Mouse (Mus musculus) lung, adult 2 months (tissue): ENCODE measurements around the gene Clcn1.
A peak's percentile ranks its signal among the peaks of the same experiment; 100 is the strongest.

ENCODE experiments used
- CTCF ChIP-seq: fragments of 200-500 bp; IDR thresholded peaks from 2 replicates; pipeline ENCODE4 v1.5.1; 2011; ENCODE audit warnings: mild to moderate bottlenecking, low read length, control low read depth; ENCODE audit not compliant: insufficient read depth
- POLR2A ChIP-seq: fragments of 200-500 bp; IDR thresholded peaks from 2 replicates; pipeline ENCODE4 v1.6.1; 2011; ENCODE audit warnings: low read depth, mild to moderate bottlenecking, control low read depth, low read length, borderline replicate concordance; ENCODE audit errors: extremely low read depth

DNA sequence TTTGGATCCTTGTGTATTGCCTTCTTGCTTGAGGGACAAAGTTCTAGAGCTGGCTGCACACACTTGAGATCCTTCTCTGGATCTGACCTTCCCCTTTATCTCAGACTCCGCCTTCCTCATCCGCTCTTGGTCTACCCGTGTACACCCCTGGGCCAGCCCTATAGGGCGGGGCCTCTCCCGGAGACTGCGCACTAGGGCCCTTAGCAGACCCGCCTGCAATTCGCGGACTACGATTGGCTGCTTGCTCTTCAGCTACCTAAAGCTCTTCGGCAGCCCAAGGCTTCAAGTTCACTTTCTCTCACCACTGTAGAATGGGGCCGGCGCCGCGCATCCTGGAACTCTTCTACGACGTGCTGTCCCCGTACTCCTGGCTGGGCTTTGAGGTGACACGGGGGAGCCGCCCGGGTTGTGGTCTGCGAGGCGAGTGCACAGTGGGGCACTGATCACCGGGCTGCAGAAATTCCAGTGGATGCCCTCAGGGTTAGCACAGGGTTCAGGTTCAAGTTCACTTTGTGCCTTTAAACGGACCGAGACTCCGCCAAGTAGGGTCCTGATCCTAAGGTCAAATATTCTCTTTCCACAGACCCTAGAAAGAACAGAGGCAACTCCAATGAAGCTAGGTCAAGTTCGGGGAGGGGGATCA lies 40.7 kb upstream of the Clcn1 start, which contains the start of gene Gstk1:
- TF ChIP-seq CTCF = no peak
- TF ChIP-seq POLR2A = peak; percentile 83; the same call in 1 of the 2 replicates
